Mouse (Mus musculus) small intestine, adult 2 months (tissue): ENCODE measurements around the gene Gm49711. TPM values are rescaled to one million over a fixed set of nuclear protein-coding genes. Genes with fewer than 3 reads are reported as not detected.
"Not testable (repeated sequence)": the region's sequence is repeated elsewhere in the genome, so short reads cannot be mapped to it uniquely, and the experiment has no call there.

ENCODE experiments used
- H3K27ac ChIP-seq: fragments of 200-500 bp; 2 replicates; pipeline ENCODE4 v1.5.1; 2012; ENCODE audit warnings: low read depth, low read length, control low read depth, inconsistent platforms; ENCODE audit not compliant: insufficient read depth
- H3K27me3 ChIP-seq: fragments of 200-500 bp; 2 replicates; pipeline ENCODE4 v1.6.1; 2012; ENCODE audit warnings: mild to moderate bottlenecking, moderate library complexity, low read length, inconsistent platforms; ENCODE audit not compliant: control insufficient read depth, insufficient read depth
- H3K36me3 ChIP-seq: fragments of 200-500 bp; 2 replicates; pipeline ENCODE4 v1.6.1; 2012; ENCODE audit warnings: mild to moderate bottlenecking, low read length, control low read depth, inconsistent platforms; ENCODE audit not compliant: control insufficient read depth, insufficient read depth
- H3K4me1 ChIP-seq: fragments of 200-500 bp; 2 replicates; pipeline ENCODE4 v1.6.1; 2012; ENCODE audit warnings: low read length, inconsistent platforms, mixed read lengths; ENCODE audit not compliant: control insufficient read depth, insufficient read depth, insufficient read length
- H3K4me3 ChIP-seq: fragments of 200-500 bp; 2 replicates; pipeline ENCODE4 v1.5.1; 2012; ENCODE audit warnings: low read depth, mild to moderate bottlenecking, control low read depth, inconsistent platforms, low read length, moderate library complexity
- CTCF ChIP-seq: fragments of 200-500 bp; IDR thresholded peaks from 2 replicates; pipeline ENCODE4 v1.5.1; 2012; ENCODE audit warnings: low read depth, mild to moderate bottlenecking, control low read depth, inconsistent platforms, low read length, moderate library complexity, mixed read lengths; ENCODE audit not compliant: insufficient replicate concordance, insufficient read length; ENCODE audit errors: extremely low read depth
- POLR2A ChIP-seq: fragments of 200-500 bp; IDR thresholded peaks from 2 replicates; pipeline ENCODE4 v1.6.1; 2012; ENCODE audit warnings: low read depth, mild to moderate bottlenecking, control low read depth, inconsistent platforms, low read length, moderate library complexity
- WGBS: fragments of 180-500 bp; shearing (Covaris S2); methylation state at CpG from one replicate; pipeline ENCODE4 v1.1.7; 2018; 5-methylcytosine and 5-hydroxymethylcytosine counted together
- polyA plus RNA-seq: library from polyadenylated mRNA; depleted of rRNA; stranded (reverse); fragments of >200 nt; gene quantifications from 2 replicates; pipeline ENCODE4 v1.2.3, GENCODE M21; 2012

The Gm49711 gene
- polyA plus RNA-seq, 1 experiment = not detected

GRCm38 (mm10) chr16:92195094-92195493 lies 137.0 kb downstream of the Gm49711 start:
- no peak overlapping the region for H3K27ac ChIP-seq
- no peak overlapping the region for H3K4me3 ChIP-seq
- no peaks in the 10 kb centered on the region for H3K4me1 ChIP-seq
- WGBS = 70% methylated on average over 6 of the region's 6 CpGs
- TF ChIP-seq CTCF (no peak), POLR2A (no peak)
- H3K27me3 ChIP-seq = no peaks in the 10 kb centered on the region
- H3K36me3 ChIP-seq = no peaks in the 10 kb centered on the region

- Histone ChIP-seq H3K36me3 (no peaks in the 10 kb centered on the region), H3K27me3 (no peaks in the 10 kb centered on the region), H3K4me1 (no peaks in the 10 kb centered on the region), H3K4me3 (no peak overlapping the region), H3K27ac (no peak overlapping the region)
- 85% methylated on average over 8 of the region's 8 CpGs for WGBS
- TF ChIP-seq CTCF = no peak
- no peak for TF ChIP-seq POLR2A
Measured at GRCm38 (mm10) chr16:92196741-92197331, 138.7 kb downstream of the Gm49711 start.

GRCm38 (mm10) chr16:92200615-92201014 lies 142.5 kb downstream of the Gm49711 start:
- Histone ChIP-seq H3K4me1 (no peaks in the 10 kb centered on the region), H3K27ac (no peak overlapping the region), H3K4me3 (no peak overlapping the region), H3K27me3 (no peaks in the 10 kb centered on the region), H3K36me3 (no peaks in the 10 kb centered on the region)
- 77% methylated on average over 7 of the region's 7 CpGs for WGBS
- TF ChIP-seq POLR2A = no peak
- TF ChIP-seq CTCF = no peak

GRCm38 (mm10) chr16:92203599-92203998 lies 145.5 kb downstream of the Gm49711 start:
- WGBS = 75% methylated on average over 8 of the region's 8 CpGs

GRCm38 (mm10) chr16:92209291-92209781 lies 151.2 kb downstream of the Gm49711 start:
- no peak for TF ChIP-seq POLR2A
- TF ChIP-seq CTCF = no peak
- 82% methylated on average over 5 of the region's 5 CpGs for WGBS

More at GRCm38 (mm10) chr16:92203599-92203998, 145.5 kb downstream of the Gm49711 start:
- Histone ChIP-seq H3K4me3 (no peak overlapping the region), H3K36me3 (no peaks in the 10 kb centered on the region), H3K4me1 (no peaks in the 10 kb centered on the region), H3K27me3 (no peaks in the 10 kb centered on the region), H3K27ac (no peak overlapping the region)
- TF ChIP-seq CTCF = no peak
- TF ChIP-seq POLR2A = no peak

GRCm38 (mm10) chr16:92210316-92210715 lies 152.2 kb downstream of the Gm49711 start:
- H3K36me3 ChIP-seq, H3K27ac ChIP-seq, H3K4me3 ChIP-seq, H3K27me3 ChIP-seq, H3K4me1 ChIP-seq: not testable (repeated sequence)
- WGBS = 87% methylated on average over 5 of the region's 5 CpGs

More at GRCm38 (mm10) chr16:92209291-92209781, 151.2 kb downstream of the Gm49711 start:
- no peak overlapping the region for H3K27ac ChIP-seq
- no peak overlapping the region for H3K4me3 ChIP-seq
- no peaks in the 10 kb centered on the region for H3K4me1 ChIP-seq
- no peaks in the 10 kb centered on the region for H3K27me3 ChIP-seq
- H3K36me3 ChIP-seq = no peaks in the 10 kb centered on the region

- not testable (repeated sequence) for H3K27ac ChIP-seq, H3K27me3 ChIP-seq, H3K4me1 ChIP-seq, H3K36me3 ChIP-seq, H3K4me3 ChIP-seq
- 88% methylated on average over 1 of the region's 1 CpGs for WGBS
Measured at GRCm38 (mm10) chr16:92213911-92214310, 155.8 kb downstream of the Gm49711 start.
